Mouse (Mus musculus) lung, postnatal 0 days (tissue): Measurements from ENCODE around the gene Psat1.

Experiments used
- CTCF ChIP-seq: IDR thresholded peaks from 2 replicates; pipeline ENCODE4 v1.5.1; 2016; ENCODE audit warnings: antibody characterized with exemption, mild to moderate bottlenecking
- EP300 ChIP-seq: IDR thresholded peaks from 2 replicates; pipeline ENCODE4 v1.6.1; 2016; ENCODE audit warnings: antibody characterized with exemption, mild to moderate bottlenecking, control low read depth

GRCm38 (mm10) chr19:15964533-15964932, 17.4 kb upstream of the Psat1 start:
- TF ChIP-seq CTCF (no peak), EP300 (no peak)
